Mouse (Mus musculus): ENCODE results near the gene Cand2. TPM values are rescaled to one million over a fixed set of nuclear protein-coding genes. Genes with fewer than 3 reads are reported as not detected.

Gene Cand2
- polyA plus RNA-seq, 1 experiment = 31.3 TPM

DNA sequence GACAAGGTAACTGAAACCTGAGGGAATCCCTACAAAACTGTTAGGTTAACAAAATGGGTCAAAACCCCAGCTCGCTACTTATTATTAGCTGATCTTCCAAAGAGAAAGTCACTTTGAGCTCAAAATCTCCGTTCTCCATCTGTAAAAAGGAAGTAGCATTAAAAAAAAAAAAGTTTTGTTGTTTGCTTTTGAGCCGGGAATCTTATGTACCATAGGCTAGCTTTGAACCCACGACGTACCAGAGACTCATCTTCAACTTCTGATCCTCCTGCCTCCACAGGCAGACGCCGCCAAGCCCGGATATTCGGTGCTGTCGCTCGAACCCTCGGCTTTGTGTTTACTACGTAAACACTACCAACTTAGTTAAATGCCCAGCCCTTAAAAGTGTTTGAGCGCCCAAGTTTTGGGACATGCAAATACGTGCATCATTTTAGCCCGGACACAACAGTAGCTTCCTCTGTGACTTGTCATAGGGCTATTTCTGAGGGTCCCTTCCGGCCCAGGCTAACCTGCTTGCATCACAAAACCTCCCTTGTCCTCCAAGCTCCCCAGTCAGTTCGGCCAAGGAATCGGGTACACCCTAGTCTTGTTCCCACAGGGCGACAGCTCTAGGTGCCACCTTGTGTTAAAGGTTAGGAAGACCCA, 78.2 kb downstream of the Cand2 start:
- Histone ChIP-seq H3K27me3 (ENCODE audit: control insufficient read depth, insufficient read depth, insufficient read length) (no peaks in the 10 kb centered on the region), H3K4me3 (peak overlapping the region; percentile 65), H3ac (ENCODE audit: control insufficient read depth, insufficient read length) (peak overlapping the region; percentile 35), H3K79me2 (ENCODE audit: control insufficient read depth, insufficient read depth) (peaks cover 5% of the 10 kb centered on the region), H3K4me2 (ENCODE audit: low read depth) (peak overlapping the region; percentile 99), H3K36me3 (ENCODE audit: control insufficient read depth, insufficient read depth) (no peaks in the 10 kb centered on the region)
- TF ChIP-seq REST (IDR thresholded peaks at IDR 0.05; ENCODE audit: insufficient read depth, insufficient read length) = no peak
- no peak for TF ChIP-seq MYOD1 (IDR thresholded peaks at IDR 0.05; ENCODE audit: control insufficient read depth in 1 of 3, insufficient read length in 2 of 3, low read depth in 2 of 3)
- TF ChIP-seq TCF3 (IDR thresholded peaks at IDR 0.05; ENCODE audit: insufficient read length, low read depth) = no peak
- TF ChIP-seq POLR2A (IDR thresholded peaks at IDR 0.05; ENCODE audit: insufficient read length, low read depth) = no peak
- TF ChIP-seq USF1 (IDR thresholded peaks at IDR 0.05; ENCODE audit: low read depth) = no peak
- no peak for TF ChIP-seq MYOG (IDR thresholded peaks at IDR 0.05; ENCODE audit: control insufficient read depth in 1 of 3, insufficient read depth in 1 of 3, insufficient read length in 2 of 3, low read depth in 2 of 3)
- no peak for TF ChIP-seq E2F4 (IDR thresholded peaks at IDR 0.05; ENCODE audit: insufficient read depth)
- no peak for TF ChIP-seq MAX (IDR thresholded peaks at IDR 0.05; ENCODE audit: low read depth)

- peaks cover 5% of the 10 kb centered on the region for H3K79me2 ChIP-seq (ENCODE audit: control insufficient read depth, insufficient read depth)
- no peaks in the 10 kb centered on the region for H3K36me3 ChIP-seq (ENCODE audit: control insufficient read depth, insufficient read depth)
- H3K4me2 ChIP-seq (ENCODE audit: low read depth) = peak within 1 kb of the TSS; percentile 99
- peak within 1 kb of the TSS; percentile 65 for H3K4me3 ChIP-seq
- no peak for TF ChIP-seq TCF3 (IDR thresholded peaks at IDR 0.05; ENCODE audit: insufficient read length, low read depth)
- TF ChIP-seq E2F4 (IDR thresholded peaks at IDR 0.05; ENCODE audit: insufficient read depth) = peak; percentile 83
- peak within 1 kb of the TSS; percentile 35 for H3ac ChIP-seq (ENCODE audit: control insufficient read depth, insufficient read length)
- no peaks in the 10 kb centered on the region for H3K27me3 ChIP-seq (ENCODE audit: control insufficient read depth, insufficient read depth, insufficient read length)
Measured at GRCm38 (mm10) chr6:115853091-115853813, 78.9 kb downstream of the Cand2 start, which contains the start of the genes Mbd4 and Ift122. Gene Mbd4 (minus strand): TSS chr6:115853371. Gene Ift122 (plus strand): TSS chr6:115853470.

- H3K4me2 ChIP-seq (ENCODE audit: low read depth) = peak overlapping the region; percentile 71
- TF ChIP-seq MAX (IDR thresholded peaks at IDR 0.05; ENCODE audit: low read depth) (no peak), SRF (IDR thresholded peaks at IDR 0.05; ENCODE audit: control insufficient read depth, insufficient read length, low read depth) (no peak), MYOG (IDR thresholded peaks at IDR 0.05; ENCODE audit: control insufficient read depth in 1 of 3, insufficient read depth in 1 of 3, insufficient read length in 2 of 3, low read depth in 2 of 3) (no peak), E2F4 (IDR thresholded peaks at IDR 0.05; ENCODE audit: insufficient read depth) (no peak), USF1 (IDR thresholded peaks at IDR 0.05; ENCODE audit: low read depth) (no peak), REST (IDR thresholded peaks at IDR 0.05; ENCODE audit: insufficient read depth, insufficient read length) (no peak)
- H3K36me3 ChIP-seq (ENCODE audit: control insufficient read depth, insufficient read depth) = no peaks in the 10 kb centered on the region
- H3K27me3 ChIP-seq (ENCODE audit: control insufficient read depth, insufficient read depth, insufficient read length) = no peaks in the 10 kb centered on the region
- H3K79me2 ChIP-seq (ENCODE audit: control insufficient read depth, insufficient read depth) = peaks cover 5% of the 10 kb centered on the region
- H3ac ChIP-seq (ENCODE audit: control insufficient read depth, insufficient read length) = no peak overlapping the region
- peak overlapping the region; percentile 65 for H3K4me3 ChIP-seq
Measured at GRCm38 (mm10) chr6:115853985-115854384, 79.6 kb downstream of the Cand2 start.

GRCm38 (mm10) chr6:115854432-115854831, 80.1 kb downstream of the Cand2 start:
- no peak for TF ChIP-seq TCF3 (IDR thresholded peaks at IDR 0.05; ENCODE audit: insufficient read length, low read depth)
- no peak for TF ChIP-seq POLR2AphosphoS2 (IDR thresholded peaks at IDR 0.05; ENCODE audit: insufficient read length, low read depth)

More at GRCm38 (mm10) chr6:115854432-115854831, 80.1 kb downstream of the Cand2 start:
- peaks cover 5% of the 10 kb centered on the region for H3K79me2 ChIP-seq (ENCODE audit: control insufficient read depth, insufficient read depth)
- H3ac ChIP-seq (ENCODE audit: control insufficient read depth, insufficient read length) = no peak overlapping the region
- no peaks in the 10 kb centered on the region for H3K36me3 ChIP-seq (ENCODE audit: control insufficient read depth, insufficient read depth)
- peak overlapping the region; percentile 65 for H3K4me3 ChIP-seq
- no peak overlapping the region for H3K4me2 ChIP-seq (ENCODE audit: low read depth)
- H3K27me3 ChIP-seq (ENCODE audit: control insufficient read depth, insufficient read depth, insufficient read length) = no peaks in the 10 kb centered on the region

Other genes with a start within 250 kb of the Cand2 start
- 13.4 TPM for gene Tsen2, start 229.9 kb upstream of the Cand2 start, polyA plus RNA-seq (2012; fragmentation: generic; extraction: Trizol)
- 0.04 TPM for gene Mkrn2os, start 182.0 kb upstream of the Cand2 start, polyA plus RNA-seq (2012; fragmentation: generic; extraction: Trizol)
- gene Mkrn2, start 172.6 kb upstream of the Cand2 start, polyA plus RNA-seq (2012; fragmentation: generic; extraction: Trizol) = 17.0 TPM
- 81.2 TPM for gene Raf1, start 97.9 kb upstream of the Cand2 start, polyA plus RNA-seq (2012; fragmentation: generic; extraction: Trizol)
- 0.37 TPM for gene Tmem40, start 12.1 kb upstream of the Cand2 start, polyA plus RNA-seq (2012; fragmentation: generic; extraction: Trizol)
- gene Rpl32, start 34.2 kb downstream of the Cand2 start, polyA plus RNA-seq (2012; fragmentation: generic; extraction: Trizol) = 4,367 TPM
- gene Efcab12, start 63.9 kb downstream of the Cand2 start, polyA plus RNA-seq (2012; fragmentation: generic; extraction: Trizol) = not detected
- 0.56 TPM for gene Mbd4, start 78.8 kb downstream of the Cand2 start, polyA plus RNA-seq (2012; fragmentation: generic; extraction: Trizol)
- gene Ift122, start 78.9 kb downstream of the Cand2 start, polyA plus RNA-seq (2012; fragmentation: generic; extraction: Trizol) = 21.4 TPM
- gene Rho, start 157.2 kb downstream of the Cand2 start, polyA plus RNA-seq (2012; fragmentation: generic; extraction: Trizol) = 0.19 TPM
- gene H1foo, start 170.4 kb downstream of the Cand2 start, polyA plus RNA-seq (2012; fragmentation: generic; extraction: Trizol) = not detected
- 39.4 TPM for gene Plxnd1, start 220.5 kb downstream of the Cand2 start, polyA plus RNA-seq (2012; fragmentation: generic; extraction: Trizol)